Mouse (Mus musculus) MEL (cell line): ENCODE results near the gene Sec22b. TPM values are rescaled to one million over a fixed set of nuclear protein-coding genes. Genes with fewer than 3 reads are reported as not detected.
A peak's percentile ranks its signal among the peaks of the same experiment; 100 is the strongest.

Experiments
- BHLHE40 ChIP-seq: IDR thresholded peaks from 2 replicates; pipeline ENCODE4 v1.6.1; 2012; ENCODE audit warnings: low read depth, mild to moderate bottlenecking, inconsistent platforms, low read length, improper control_type of control experiment, borderline replicate concordance
- CHD2 ChIP-seq: IDR thresholded peaks from 2 replicates; pipeline ENCODE4 v1.6.1; 2011; ENCODE audit warnings: low read length, improper control_type of control experiment
- CTCF ChIP-seq, 3 experiments: IDR thresholded peaks in 2 of 3; conservative IDR thresholded peaks in 1 of 3; 2 replicates each; pipeline ENCODE4 v1.5.1; 2011 to 2012; ENCODE audit warnings: low read length in 3 of 3, low read depth in 2 of 3, mild to moderate bottlenecking in 2 of 3, improper control_type of control experiment in 1 of 3, inconsistent platforms in 1 of 3, mixed read lengths in 1 of 3, moderate library complexity in 1 of 3; ENCODE audit not compliant: control insufficient read depth in 1 of 3, insufficient read depth in 1 of 3, poor library complexity in 1 of 3, severe bottlenecking in 1 of 3
- E2F4 ChIP-seq: IDR thresholded peaks from 2 replicates; pipeline ENCODE4 v1.6.1; 2011; ENCODE audit warnings: low read depth, low read length, improper control_type of control experiment, borderline replicate concordance
- ELF1 ChIP-seq: IDR thresholded peaks from 2 replicates; pipeline ENCODE4 v1.6.1; 2014; ENCODE audit warnings: low read depth, mild to moderate bottlenecking, inconsistent platforms, low read length, improper control_type of control experiment, moderate library complexity
- GABPA ChIP-seq: IDR thresholded peaks from 2 replicates; pipeline ENCODE4 v1.6.1; 2012; ENCODE audit warnings: low read depth, mild to moderate bottlenecking, inconsistent platforms, low read length, improper control_type of control experiment, moderate library complexity
- JUND ChIP-seq: IDR thresholded peaks from 2 replicates; pipeline ENCODE4 v1.6.1; 2011; ENCODE audit warnings: low read depth, mild to moderate bottlenecking, improper control_type of control experiment, low read length
- KAT2A ChIP-seq: conservative IDR thresholded peaks from 2 replicates; pipeline ENCODE4 v1.6.1; 2012; ENCODE audit warnings: low read depth, low read length, improper control_type of control experiment, inconsistent platforms
- MAFK ChIP-seq: IDR thresholded peaks from 2 replicates; pipeline ENCODE4 v1.6.1; 2011; ENCODE audit warnings: low read depth, mild to moderate bottlenecking, low read length, improper control_type of control experiment, borderline replicate concordance
- MAZ ChIP-seq: IDR thresholded peaks from 2 replicates; pipeline ENCODE4 v1.6.1; 2012; ENCODE audit warnings: low read depth, mild to moderate bottlenecking, inconsistent platforms, low read length, improper control_type of control experiment
- MXI1 ChIP-seq: IDR thresholded peaks from 2 replicates; pipeline ENCODE4 v1.6.1; 2011; ENCODE audit warnings: mild to moderate bottlenecking, low read depth, low read length, improper control_type of control experiment
- MYB ChIP-seq: IDR thresholded peaks from 2 replicates; pipeline ENCODE4 v1.6.1; 2011; ENCODE audit warnings: mild to moderate bottlenecking, low read depth, low read length, improper control_type of control experiment
- MYC ChIP-seq: IDR thresholded peaks from 2 replicates; pipeline ENCODE4 v1.6.1; 2011; ENCODE audit warnings: low read depth, mild to moderate bottlenecking, low read length, improper control_type of control experiment, moderate library complexity
- POLR2A ChIP-seq, 2 experiments: IDR thresholded peaks; 2 replicates each; pipeline ENCODE4 v1.6.1; 2011 to 2012; ENCODE audit warnings: low read length in 2 of 2, mild to moderate bottlenecking in 2 of 2, control low read depth in 1 of 2, improper control_type of control experiment in 1 of 2, low read depth in 1 of 2, moderate library complexity in 1 of 2; ENCODE audit not compliant: control insufficient read depth in 1 of 2, insufficient read depth in 1 of 2, poor library complexity in 1 of 2
- RAD21 ChIP-seq: IDR thresholded peaks from 2 replicates; pipeline ENCODE4 v1.6.1; 2011; ENCODE audit warnings: mild to moderate bottlenecking, low read depth, low read length, improper control_type of control experiment
- TAL1 ChIP-seq: IDR thresholded peaks from 2 replicates; pipeline ENCODE4 v1.6.1; 2012; ENCODE audit warnings: mild to moderate bottlenecking, inconsistent platforms, low read length, moderate library complexity, mixed read lengths
- UBTF ChIP-seq: IDR thresholded peaks from 2 replicates; pipeline ENCODE4 v1.6.1; 2012; ENCODE audit warnings: low read depth, mild to moderate bottlenecking, inconsistent platforms, low read length, improper control_type of control experiment, moderate library complexity, borderline replicate concordance; ENCODE audit not compliant: insufficient read depth
- USF1 ChIP-seq: IDR thresholded peaks from 2 replicates; pipeline ENCODE4 v1.6.1; 2014; ENCODE audit warnings: low read depth, mild to moderate bottlenecking, inconsistent platforms, low read length, improper control_type of control experiment, moderate library complexity
- USF2 ChIP-seq, 2 experiments: IDR thresholded peaks; 2 replicates each; pipeline ENCODE4 v1.6.1; 2011 to 2012; ENCODE audit warnings: improper control_type of control experiment in 2 of 2, low read length in 2 of 2, borderline replicate concordance in 1 of 2, inconsistent platforms in 1 of 2, low read depth in 1 of 2, mild to moderate bottlenecking in 1 of 2; ENCODE audit not compliant: insufficient read depth in 1 of 2
- ZKSCAN1 ChIP-seq: IDR thresholded peaks from 2 replicates; pipeline ENCODE4 v1.6.1; 2012; ENCODE audit warnings: low read depth, mild to moderate bottlenecking, inconsistent platforms, low read length, improper control_type of control experiment, moderate library complexity
- ZMIZ1 ChIP-seq: IDR thresholded peaks from 2 replicates; pipeline ENCODE4 v1.6.1; 2012; ENCODE audit warnings: low read depth, mild to moderate bottlenecking, inconsistent platforms, low read length, improper control_type of control experiment, moderate library complexity
- ZNF384 ChIP-seq: IDR thresholded peaks from 2 replicates; pipeline ENCODE4 v1.6.1; 2012; ENCODE audit warnings: low read depth, mild to moderate bottlenecking, inconsistent platforms, low read length, improper control_type of control experiment
- polyA plus RNA-seq, 2 experiments: library from polyadenylated mRNA; stranded (reverse) in 1 of 2; unstranded in 1 of 2; fragments of >175 nt in 1 of 2; fragments of >200 nt in 1 of 2; gene quantifications; 2 replicates each; pipeline versions ENCODE4 v1.2.1 to v1.2.4; 2012; ENCODE audit warnings: low replicate concordance in 2 of 2, low read depth in 1 of 2; ENCODE audit not compliant: insufficient read length in 2 of 2, insufficient read depth in 1 of 2, missing spikeins in 1 of 2
- total RNA-seq: library from RNA; depleted of rRNA; stranded (reverse); fragments of 300-350 nt; gene quantifications from 2 replicates; pipeline ENCODE4 v1.2.3, GENCODE M21; 2012

The Sec22b gene
- total and polyA plus RNA-seq, 3 experiments: 36.8 to 43.3 TPM; not detected in 1

- TF ChIP-seq ZKSCAN1 (no peak), USF2 (IDR thresholded peaks at IDR 0.05; ENCODE audit: borderline replicate concordance in 1 of 2, insufficient read depth in 1 of 2, low read depth in 1 of 2, low read length in 2 of 2) (no peak), CHD2 (no peak), E2F4 (0 out of 2 replicates have a peak, but pooled peaks have one; percentile 40), BHLHE40 (peak; percentile 65), ZMIZ1 (peak; percentile 39; the same call in 1 of the 2 replicates), GABPA (peak; percentile 45; the same call in 1 of the 2 replicates), MYB (peak; percentile 68), USF1 (no peak), MAFK (0 out of 2 replicates have a peak, but pooled peaks have one; percentile 21), TAL1 (no peak), KAT2A (no peak), MAZ (peak; percentile 86), MXI1 (peak; percentile 92), CTCF (IDR thresholded peaks at IDR 0.05 in 2 of 3, conservative IDR thresholded peaks at IDR 0.05 in 1 of 3; ENCODE audit: control insufficient read depth in 1 of 3, insufficient read depth in 1 of 3, low read depth in 2 of 3, low read length in 3 of 3, poor library complexity in 1 of 3, severe bottlenecking in 1 of 3) (peak; percentile 73 to 97 (median 77)), POLR2A (IDR thresholded peaks at IDR 0.05; ENCODE audit: control insufficient read depth in 1 of 2, insufficient read depth in 1 of 2, low read depth in 1 of 2, low read length in 2 of 2, poor library complexity in 1 of 2) (peak in 1 of 2 experiments; percentile 43; a peak in 2 of 4 replicates), RAD21 (no peak; the same call in none of the 2 replicates), ELF1 (peak; percentile 49), UBTF (no peak), MYC (peak; percentile 93), JUND (peak; percentile 71; the same call in 1 of the 2 replicates), ZNF384 (peak; percentile 86)
Measured at GRCm38 (mm10) chr3:97928968-97929858, 28.2 kb downstream of the Sec22b start (continued).
